Mouse (Mus musculus) stomach, embryonic 16.5 days (tissue): ENCODE measurements at regions not wholly inside any gene's neighbourhood (a gene's known extent, or its start where the extent isn't known, plus 50 kb on each side); places are given as distances from the start of the nearest gene placed in this dataset.

Experiments used
- ATAC-seq: fragments of 200-750 bp; cut with Nextera tagmentation; 2 replicates; pipeline ENCODE4 v1.8.0; 2017; ENCODE audit warnings: moderate number of reproducible peaks, moderate TSS enrichment; ENCODE audit not compliant: insufficient read depth, low FRiP score
- H3K27ac ChIP-seq: fragments of 300-500 bp; sonication (generic); 2 replicates; pipeline ENCODE4 v1.5.1; 2014; ENCODE audit warnings: low read length
- H3K27me3 ChIP-seq: fragments of 300-500 bp; sonication (generic); 2 replicates; pipeline ENCODE4 v1.6.1; 2014; ENCODE audit warnings: low read length, control low read depth, mixed read lengths; ENCODE audit not compliant: control insufficient read depth, insufficient read depth
- H3K36me3 ChIP-seq: fragments of 300-500 bp; sonication (generic); 2 replicates; pipeline ENCODE4 v1.6.1; 2014; ENCODE audit warnings: low read length; ENCODE audit not compliant: control insufficient read depth, insufficient read depth
- H3K4me1 ChIP-seq: fragments of 300-500 bp; sonication (generic); 2 replicates; pipeline ENCODE4 v1.6.1; 2014; ENCODE audit warnings: low read length, control low read depth, mixed read lengths; ENCODE audit not compliant: control insufficient read depth, insufficient read depth
- H3K4me2 ChIP-seq: fragments of 300-500 bp; sonication (generic); 2 replicates; pipeline ENCODE4 v1.6.1; 2014; ENCODE audit warnings: low read depth, low read length, mixed read lengths
- H3K4me3 ChIP-seq: fragments of 300-500 bp; sonication (generic); replicated peaks from 2 replicates; pipeline ENCODE4 v1.5.1; 2014; ENCODE audit warnings: mild to moderate bottlenecking, low read length
- H3K9ac ChIP-seq: fragments of 300-500 bp; sonication (generic); 2 replicates; pipeline ENCODE4 v1.6.1; 2014; ENCODE audit warnings: low read length
- H3K9me3 ChIP-seq: fragments of 300-500 bp; sonication (generic); replicated peaks from 2 replicates; pipeline ENCODE4 v1.6.1; 2016; ENCODE audit warnings: low read length, control low read depth; ENCODE audit not compliant: control insufficient read depth
- WGBS: fragments of 180-500 bp; shearing (Covaris S2); extraction: QIAGEN DNeasy Blood & Tissue Kit; methylation state at CpG from one replicate; pipeline ENCODE4 v1.1.7; 2014; 5-methylcytosine and 5-hydroxymethylcytosine counted together

GRCm38 (mm10) chr13:82072449-82072848 lies 289.6 kb downstream of the Cetn3 start:
- H3K36me3 ChIP-seq, result no peaks in the 10 kb centered on the region
- H3K9me3 ChIP-seq, result no peaks in the 10 kb centered on the region
- no peaks in the 10 kb centered on the region for H3K27me3 ChIP-seq
- no peak overlapping the region for H3K4me3 ChIP-seq
- WGBS, result 83% methylated on average over 1 of the region's 1 CpGs
- H3K4me2 ChIP-seq, result no peak overlapping the region
- no peak overlapping the region for H3K9ac ChIP-seq
- no peak for ATAC-seq
- H3K4me1 ChIP-seq, result no peaks in the 10 kb centered on the region
- H3K27ac ChIP-seq, result no peak overlapping the region

- H3K27me3 ChIP-seq, result no peaks in the 10 kb centered on the region
- no peak overlapping the region for H3K27ac ChIP-seq
- H3K36me3 ChIP-seq, result no peaks in the 10 kb centered on the region
- H3K9ac ChIP-seq, result no peak overlapping the region
- H3K4me1 ChIP-seq, result no peaks in the 10 kb centered on the region
- no peak for ATAC-seq
- no peaks in the 10 kb centered on the region for H3K9me3 ChIP-seq
- no peak overlapping the region for H3K4me2 ChIP-seq
- no peak overlapping the region for H3K4me3 ChIP-seq
These were observed 290.5 kb downstream of the Cetn3 start for GRCm38 (mm10) chr13:82073343-82073742.

GRCm38 (mm10) chr13:82081375-82081774 lies 298.5 kb downstream of the Cetn3 start:
- no peaks in the 10 kb centered on the region for H3K4me1 ChIP-seq
- ATAC-seq, result no peak
- WGBS, result 90% methylated on average over 2 of the region's 2 CpGs
- H3K9ac ChIP-seq, result no peak overlapping the region
- no peak overlapping the region for H3K4me2 ChIP-seq
- no peak overlapping the region for H3K27ac ChIP-seq
- H3K9me3 ChIP-seq, result no peaks in the 10 kb centered on the region
- no peaks in the 10 kb centered on the region for H3K36me3 ChIP-seq
- no peak overlapping the region for H3K4me3 ChIP-seq
- H3K27me3 ChIP-seq, result no peaks in the 10 kb centered on the region

- ATAC-seq, result no peak
- H3K36me3 ChIP-seq, result no peaks in the 10 kb centered on the region
- no peak overlapping the region for H3K4me3 ChIP-seq
- H3K27ac ChIP-seq, result no peak overlapping the region
- 71% methylated on average over 3 of the region's 3 CpGs for WGBS
- H3K9me3 ChIP-seq, result no peaks in the 10 kb centered on the region
- H3K27me3 ChIP-seq, result no peaks in the 10 kb centered on the region
- no peak overlapping the region for H3K4me2 ChIP-seq
- no peak overlapping the region for H3K9ac ChIP-seq
- H3K4me1 ChIP-seq, result no peaks in the 10 kb centered on the region
These were observed 304.8 kb downstream of the Cetn3 start for GRCm38 (mm10) chr13:82087635-82088034.

- ATAC-seq, result no peak; the same call in 1 of the 2 replicates
- Histone ChIP-seq H3K9ac (no peak overlapping the region), H3K4me2 (no peak overlapping the region), H3K4me1 (no peaks in the 10 kb centered on the region), H3K9me3 (no peaks in the 10 kb centered on the region), H3K27ac (no peak overlapping the region), H3K4me3 (no peak overlapping the region), H3K27me3 (no peaks in the 10 kb centered on the region), H3K36me3 (no peaks in the 10 kb centered on the region)
- 79% methylated on average over 5 of the region's 5 CpGs for WGBS
These were observed 309.3 kb downstream of the Cetn3 start for GRCm38 (mm10) chr13:82092186-82092585.

GRCm38 (mm10) chr13:82106032-82106431 lies 323.2 kb downstream of the Cetn3 start:
- Histone ChIP-seq H3K4me1 (no peaks in the 10 kb centered on the region), H3K9ac (no peak overlapping the region), H3K4me3 (no peak overlapping the region), H3K27ac (no peak overlapping the region), H3K27me3 (no peaks in the 10 kb centered on the region), H3K36me3 (no peaks in the 10 kb centered on the region), H3K9me3 (no peaks in the 10 kb centered on the region), H3K4me2 (no peak overlapping the region)
- WGBS, result 65% methylated on average over 2 of the region's 2 CpGs
- ATAC-seq, result no peak

- no peak overlapping the region for H3K4me3 ChIP-seq
- no peak overlapping the region for H3K27ac ChIP-seq
- H3K4me2 ChIP-seq, result no peak overlapping the region
- no peaks in the 10 kb centered on the region for H3K36me3 ChIP-seq
- no peaks in the 10 kb centered on the region for H3K9me3 ChIP-seq
- no peak overlapping the region for H3K9ac ChIP-seq
- 56% methylated on average over 7 of the region's 7 CpGs for WGBS
- H3K27me3 ChIP-seq, result no peaks in the 10 kb centered on the region
- H3K4me1 ChIP-seq, result no peaks in the 10 kb centered on the region
- ATAC-seq, result no peak
These were observed 347.2 kb downstream of the Cetn3 start for GRCm38 (mm10) chr13:82129777-82130735.
